Mouse (Mus musculus) neural tube, embryonic 12.5 days (tissue): ENCODE data around the gene Dnajc16. TPM values are rescaled to one million over a fixed set of nuclear protein-coding genes. Genes with fewer than 3 reads are reported as not detected.

Source experiments
- ATAC-seq: fragments of 200-750 bp; cut with Nextera tagmentation; 2 replicates; pipeline ENCODE4 v1.8.0; 2017; ENCODE audit warnings: low read depth, mild to moderate bottlenecking, moderate TSS enrichment, moderate library complexity; ENCODE audit not compliant: low FRiP score
- H3K27ac ChIP-seq: fragments of 300-500 bp; sonication (generic); 2 replicates; pipeline ENCODE4 v1.5.1; 2016
- H3K27me3 ChIP-seq: fragments of 300-500 bp; sonication (generic); replicated peaks from 2 replicates; pipeline ENCODE4 v1.6.1; 2016; ENCODE audit warnings: mild to moderate bottlenecking
- H3K36me3 ChIP-seq: fragments of 300-500 bp; sonication (generic); 2 replicates; pipeline ENCODE4 v1.6.1; 2016; ENCODE audit warnings: mild to moderate bottlenecking
- H3K4me1 ChIP-seq: fragments of 300-500 bp; sonication (generic); 2 replicates; pipeline ENCODE4 v1.6.1; 2016
- H3K4me2 ChIP-seq: fragments of 300-500 bp; sonication (generic); replicated peaks from 2 replicates; pipeline ENCODE4 v1.6.1; 2016; ENCODE audit warnings: mild to moderate bottlenecking
- H3K4me3 ChIP-seq: fragments of 300-500 bp; sonication (generic); 2 replicates; pipeline ENCODE4 v1.5.1; 2016
- H3K9ac ChIP-seq: fragments of 300-500 bp; sonication (generic); 2 replicates; pipeline ENCODE4 v1.6.1; 2016; ENCODE audit warnings: mild to moderate bottlenecking
- H3K9me3 ChIP-seq: fragments of 300-500 bp; sonication (generic); 2 replicates; pipeline ENCODE4 v1.6.1; 2016; ENCODE audit warnings: mild to moderate bottlenecking
- WGBS: fragments of 180-500 bp; shearing (Covaris S2); methylation state at CpG from one replicate; pipeline ENCODE4 v1.1.7; 2016; 5-methylcytosine and 5-hydroxymethylcytosine counted together
- polyA plus RNA-seq: library from polyadenylated mRNA; unstranded; fragments of >200 nt; fragmentation: Nextera tagmentation; extraction: Ambion mirVana; gene quantifications from 2 replicates; pipeline ENCODE4 v1.2.1, GENCODE M21; 2016

Dnajc16 gene
- polyA plus RNA-seq, 1 experiment from 2014 or later: 7.3 TPM

DNA sequence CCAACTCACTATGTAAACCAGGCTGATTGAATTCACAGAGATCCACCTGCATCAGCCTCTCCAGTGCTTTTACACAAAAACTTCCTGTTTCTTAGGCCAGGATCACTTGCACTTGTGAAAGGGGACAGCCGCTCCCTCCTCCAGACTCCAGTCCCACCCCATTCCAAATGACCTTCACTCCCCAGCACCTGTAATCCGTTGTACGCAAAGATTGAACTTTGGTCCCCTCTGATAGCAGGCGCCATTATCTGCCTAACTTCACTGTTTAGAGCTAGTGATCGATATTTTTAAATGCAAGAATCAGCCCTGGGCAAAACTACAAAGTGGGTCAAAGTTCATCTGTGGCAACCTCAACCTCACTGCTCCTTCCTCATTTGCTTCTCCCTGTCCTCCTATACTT is 59.0 kb downstream of the Dnajc16 start:
- no peak overlapping the region for H3K9ac ChIP-seq
- no peaks in the 10 kb centered on the region for H3K36me3 ChIP-seq
- H3K4me2 ChIP-seq: no peak overlapping the region
- WGBS: 79% methylated on average over 5 of the region's 5 CpGs
- H3K4me3 ChIP-seq: no peak overlapping the region
- no peaks in the 10 kb centered on the region for H3K27me3 ChIP-seq
- H3K4me1 ChIP-seq: peaks cover 3% of the 10 kb centered on the region
- H3K9me3 ChIP-seq: no peaks in the 10 kb centered on the region
- no peak for ATAC-seq
- no peak overlapping the region for H3K27ac ChIP-seq

DNA sequence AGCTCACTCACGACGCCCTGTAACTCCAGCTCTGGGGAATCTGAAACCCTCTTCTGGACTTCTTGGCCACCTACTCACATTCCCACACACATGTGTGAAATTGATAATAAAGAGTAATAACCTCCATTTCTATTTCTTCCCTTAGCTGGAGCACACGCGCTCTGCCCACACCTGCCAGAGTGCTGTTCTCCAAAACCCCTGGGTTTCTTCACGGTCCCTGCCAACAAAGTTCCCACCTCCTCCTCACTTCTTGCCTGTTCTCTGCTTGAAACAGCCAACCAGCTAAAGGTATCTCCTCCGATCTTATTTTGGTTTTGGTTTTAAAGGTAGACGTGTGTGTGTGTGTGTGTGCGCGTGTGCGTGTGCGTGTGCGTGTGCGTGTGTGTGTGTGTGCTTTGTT is 60.3 kb downstream of the Dnajc16 start:
- no peaks in the 10 kb centered on the region for H3K36me3 ChIP-seq
- H3K4me3 ChIP-seq: no peak overlapping the region
- WGBS: 86% methylated on average over 13 of the region's 13 CpGs
- no peak overlapping the region for H3K4me2 ChIP-seq
- H3K27ac ChIP-seq: no peak overlapping the region
- H3K27me3 ChIP-seq: no peaks in the 10 kb centered on the region
- ATAC-seq: no peak
- H3K9me3 ChIP-seq: no peaks in the 10 kb centered on the region
- H3K9ac ChIP-seq: no peak overlapping the region
- H3K4me1 ChIP-seq: peaks cover 3% of the 10 kb centered on the region

DNA sequence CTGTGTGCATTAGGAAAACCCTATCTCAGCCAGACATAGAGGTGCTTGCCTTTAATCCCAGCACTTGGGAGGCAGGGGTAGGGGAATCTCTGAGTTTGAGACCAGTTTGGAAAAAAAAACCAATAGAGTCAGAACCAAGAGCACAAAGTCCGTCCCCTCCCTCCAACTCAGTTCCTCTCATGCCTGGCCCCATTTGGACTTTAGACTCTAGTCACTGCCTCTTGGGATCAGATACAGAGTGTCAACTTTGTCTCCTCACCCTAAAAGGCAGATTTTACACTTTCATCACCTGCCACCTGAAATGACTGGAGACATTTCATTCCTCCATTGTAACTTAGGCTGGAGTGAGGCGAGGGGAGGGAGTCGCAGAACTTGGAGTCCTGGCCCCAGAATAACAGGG is 61.5 kb downstream of the Dnajc16 start:
- ATAC-seq: no peak
- H3K4me1 ChIP-seq: no peaks in the 10 kb centered on the region
- H3K9ac ChIP-seq: no peak overlapping the region
- H3K36me3 ChIP-seq: no peaks in the 10 kb centered on the region
- H3K27me3 ChIP-seq: no peaks in the 10 kb centered on the region
- H3K4me3 ChIP-seq: no peak overlapping the region
- WGBS: 87% methylated on average over 3 of the region's 3 CpGs
- H3K9me3 ChIP-seq: no peaks in the 10 kb centered on the region
- H3K4me2 ChIP-seq: no peak overlapping the region
- H3K27ac ChIP-seq: no peak overlapping the region

DNA sequence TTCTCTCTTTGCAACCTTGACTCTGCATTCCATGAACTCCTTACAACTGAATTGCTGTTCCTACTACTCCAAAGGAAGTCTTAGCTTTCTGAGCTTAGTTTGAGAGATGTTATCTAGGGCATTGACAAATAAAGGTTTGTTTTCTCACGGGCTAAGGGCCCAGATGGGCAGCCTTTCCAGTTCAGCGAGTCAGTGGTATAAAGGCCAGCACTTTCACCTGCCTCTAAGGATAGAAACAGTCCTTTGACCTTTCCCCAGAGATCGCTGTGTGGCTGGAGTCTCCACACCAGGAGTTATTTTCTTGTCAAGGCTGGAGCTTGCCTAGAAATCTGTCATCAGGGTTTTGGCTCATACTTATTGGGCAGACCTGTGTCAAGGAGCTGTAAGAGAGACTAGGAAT is 65.0 kb downstream of the Dnajc16 start:
- H3K27ac ChIP-seq: no peak overlapping the region
- H3K4me3 ChIP-seq: no peak overlapping the region
- H3K4me1 ChIP-seq: peaks cover 13% of the 10 kb centered on the region
- no peak for ATAC-seq
- H3K4me2 ChIP-seq: no peak overlapping the region
- H3K9ac ChIP-seq: no peak overlapping the region
- 75% methylated on average over 3 of the region's 3 CpGs for WGBS
- H3K9me3 ChIP-seq: no peaks in the 10 kb centered on the region
- H3K36me3 ChIP-seq: no peaks in the 10 kb centered on the region
- no peaks in the 10 kb centered on the region for H3K27me3 ChIP-seq

DNA sequence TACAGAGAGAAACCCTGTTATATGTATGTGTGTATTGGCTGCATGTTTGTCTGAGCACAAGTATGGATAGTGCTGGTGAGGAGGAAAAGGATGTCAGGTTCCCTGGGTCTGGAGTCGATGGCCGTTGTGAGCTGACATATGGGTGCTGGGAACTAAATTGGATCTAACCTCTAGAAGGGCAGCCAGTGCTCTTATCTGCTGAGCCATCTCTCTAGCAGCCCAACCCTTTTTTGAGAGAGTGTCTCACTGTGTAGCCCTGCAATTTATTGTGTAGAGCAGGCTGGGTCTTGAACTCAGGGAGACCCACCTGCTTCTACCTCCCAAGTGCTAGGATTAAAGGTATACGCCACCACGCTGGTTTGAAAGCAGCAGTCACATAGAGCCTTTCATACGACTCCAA is 65.5 kb downstream of the Dnajc16 start:
- Histone ChIP-seq H3K36me3 (no peaks in the 10 kb centered on the region), H3K27ac (no peak overlapping the region), H3K27me3 (no peaks in the 10 kb centered on the region), H3K9me3 (no peaks in the 10 kb centered on the region), H3K4me1 (peaks cover 13% of the 10 kb centered on the region), H3K9ac (no peak overlapping the region), H3K4me2 (no peak overlapping the region), H3K4me3 (no peak overlapping the region)
- 89% methylated on average over 5 of the region's 5 CpGs for WGBS
- ATAC-seq: no peak

DNA sequence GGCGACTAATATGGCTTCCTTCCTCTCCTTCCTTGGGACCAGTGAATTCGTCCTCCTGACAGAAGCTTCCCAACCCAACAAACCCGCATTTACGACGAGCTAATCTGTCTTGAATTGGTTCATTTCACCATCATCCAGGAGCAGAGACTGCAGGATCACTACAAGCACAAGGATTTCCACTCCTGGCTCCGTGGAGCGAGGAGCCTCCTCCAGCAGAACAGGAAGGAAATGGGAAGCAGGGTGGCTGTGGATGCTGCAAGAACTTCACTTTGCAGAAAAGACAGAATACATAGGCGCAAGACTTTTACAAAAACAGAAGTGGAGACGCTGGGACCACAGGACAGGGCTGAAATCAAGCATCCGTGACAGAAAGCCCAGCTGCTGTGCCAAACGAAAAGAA is 66.1 kb downstream of the Dnajc16 start:
- WGBS: 66% methylated on average over 11 of the region's 11 CpGs
- Histone ChIP-seq H3K4me2 (no peak overlapping the region), H3K27me3 (no peaks in the 10 kb centered on the region), H3K9ac (no peak overlapping the region), H3K27ac (no peak overlapping the region), H3K4me1 (peaks cover 13% of the 10 kb centered on the region), H3K36me3 (0 out of 2 replicates have a peak, but pooled peaks cover 5% of the 10 kb centered on the region), H3K4me3 (no peak overlapping the region), H3K9me3 (no peaks in the 10 kb centered on the region)
- no peak for ATAC-seq

DNA sequence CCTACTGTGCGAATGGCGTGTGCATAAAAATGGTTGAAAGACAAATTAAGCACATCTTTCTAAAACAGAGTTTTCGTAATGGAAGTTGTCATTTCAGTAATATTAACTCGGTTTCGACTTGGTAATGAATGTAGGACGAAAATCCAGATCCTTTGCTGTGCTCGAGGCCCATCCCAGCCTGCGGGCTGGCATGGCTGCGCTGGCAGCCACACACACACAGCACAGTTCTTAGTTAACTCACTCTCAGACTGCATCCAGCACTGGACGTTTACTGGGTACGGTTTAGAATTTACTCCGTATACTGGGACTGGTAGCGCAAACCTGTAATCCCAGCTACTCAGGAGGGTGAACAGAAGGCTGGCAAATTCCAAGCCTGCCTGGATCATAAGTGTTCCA is 67.1 kb downstream of the Dnajc16 start:
- Histone ChIP-seq H3K4me2 (peak overlapping the region; percentile 96), H3K36me3 (0 out of 2 replicates have a peak, but pooled peaks cover 5% of the 10 kb centered on the region), H3K9ac (peak overlapping the region; percentile 97), H3K4me3 (peak overlapping the region; percentile 99), H3K27me3 (no peaks in the 10 kb centered on the region), H3K27ac (no peak overlapping the region), H3K4me1 (peaks cover 13% of the 10 kb centered on the region), H3K9me3 (no peaks in the 10 kb centered on the region)
- peak; percentile 76 for ATAC-seq
- 9% methylated on average over 13 of the region's 13 CpGs for WGBS

DNA sequence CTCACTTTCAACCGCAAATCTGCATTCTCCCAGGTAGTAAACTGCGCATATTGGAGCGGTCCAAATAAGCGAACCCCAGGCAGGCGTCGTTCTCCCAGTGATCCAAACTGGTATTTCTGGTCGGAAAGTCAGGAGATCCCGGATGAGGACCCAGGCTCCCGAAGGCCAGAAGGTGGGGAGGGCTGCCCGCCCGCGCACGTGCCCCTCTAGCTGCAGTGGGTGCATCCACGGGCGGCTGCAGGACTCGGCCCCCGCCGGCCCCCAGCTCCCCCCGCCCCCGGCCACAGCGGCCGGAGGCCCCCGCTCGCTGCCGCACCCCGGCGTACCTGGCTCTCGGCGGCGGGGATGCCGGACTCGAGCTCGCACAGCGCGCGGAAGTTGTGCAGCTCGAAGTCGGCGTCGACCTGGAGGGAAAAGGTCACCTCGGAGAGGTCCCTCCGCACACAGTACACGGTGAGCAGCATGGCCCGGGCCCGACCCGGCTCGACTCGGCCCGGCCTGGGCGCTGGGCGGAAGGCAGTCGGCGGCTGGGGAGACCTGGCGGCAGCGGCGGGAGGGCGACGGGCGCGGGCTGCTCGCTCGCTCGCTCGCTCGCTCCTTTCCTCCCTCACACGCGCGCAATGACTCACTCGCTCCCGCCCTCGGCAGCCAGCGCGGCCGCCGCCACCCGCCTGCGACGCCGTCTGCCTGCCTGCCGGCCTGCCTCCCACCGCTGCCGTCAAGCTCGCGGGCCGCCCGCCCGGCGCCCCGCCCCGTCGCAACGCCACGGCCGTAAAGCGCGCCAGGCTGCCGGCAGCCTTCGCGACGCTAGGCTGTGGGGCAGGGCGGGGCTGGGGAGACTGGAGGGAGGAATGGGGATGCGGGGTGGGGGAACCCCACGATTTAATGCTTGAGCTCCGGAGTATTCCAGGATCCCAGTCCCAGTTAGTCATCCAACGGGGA is 67.7 kb downstream of the Dnajc16 start, which contains the start of gene Ddi2:
Gene Ddi2, minus strand, starts transcription at position 689 of the 942 bp plus-strand sequence.
- WGBS: under 1% methylated on average over 96 of the region's 105 CpGs
- H3K27ac ChIP-seq: peak within 1 kb of the TSS; percentile 70
- H3K9ac ChIP-seq: peak within 1 kb of the TSS; percentile 97
- 0 out of 2 replicates have a peak, but pooled peaks cover 5% of the 10 kb centered on the region for H3K36me3 ChIP-seq
- no peaks in the 10 kb centered on the region for H3K27me3 ChIP-seq
- peaks cover 13% of the 10 kb centered on the region for H3K4me1 ChIP-seq
- peak within 1 kb of the TSS; percentile 96 for H3K4me2 ChIP-seq
- no peaks in the 10 kb centered on the region for H3K9me3 ChIP-seq
- ATAC-seq: peak; percentile 87
- peak within 1 kb of the TSS; percentile 99 for H3K4me3 ChIP-seq

DNA sequence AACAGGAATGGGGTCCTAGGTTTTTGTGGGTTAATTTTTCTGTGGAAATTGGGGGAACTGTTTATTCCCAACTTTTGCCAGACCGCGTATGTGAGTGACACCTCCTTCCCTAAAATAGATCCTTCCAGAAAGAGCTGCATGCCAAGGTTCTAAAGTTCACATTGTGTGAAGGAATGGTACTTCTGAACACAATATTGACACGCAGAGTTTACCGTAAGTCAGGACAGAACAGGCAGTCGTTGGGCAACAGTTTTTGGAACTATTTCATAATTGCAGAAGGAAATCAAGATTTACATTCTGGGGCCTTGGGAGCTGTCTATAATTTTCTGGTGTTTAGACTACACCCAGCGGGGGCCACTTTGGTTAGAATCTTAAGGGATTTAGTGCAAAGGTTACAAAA is 68.8 kb downstream of the Dnajc16 start:
- H3K36me3 ChIP-seq: 0 out of 2 replicates have a peak, but pooled peaks cover 5% of the 10 kb centered on the region
- no peaks in the 10 kb centered on the region for H3K9me3 ChIP-seq
- H3K4me1 ChIP-seq: peaks cover 13% of the 10 kb centered on the region
- ATAC-seq: no peak
- H3K27ac ChIP-seq: no peak overlapping the region
- 0 out of 2 replicates have a peak overlapping the region, but pooled peaks have one; percentile 9 for H3K9ac ChIP-seq
- H3K4me2 ChIP-seq: peak overlapping the region; percentile 96
- H3K27me3 ChIP-seq: no peaks in the 10 kb centered on the region
- peak overlapping the region; percentile 99; the same call in 1 of the 2 replicates for H3K4me3 ChIP-seq
- 84% methylated on average over 6 of the region's 6 CpGs for WGBS

DNA sequence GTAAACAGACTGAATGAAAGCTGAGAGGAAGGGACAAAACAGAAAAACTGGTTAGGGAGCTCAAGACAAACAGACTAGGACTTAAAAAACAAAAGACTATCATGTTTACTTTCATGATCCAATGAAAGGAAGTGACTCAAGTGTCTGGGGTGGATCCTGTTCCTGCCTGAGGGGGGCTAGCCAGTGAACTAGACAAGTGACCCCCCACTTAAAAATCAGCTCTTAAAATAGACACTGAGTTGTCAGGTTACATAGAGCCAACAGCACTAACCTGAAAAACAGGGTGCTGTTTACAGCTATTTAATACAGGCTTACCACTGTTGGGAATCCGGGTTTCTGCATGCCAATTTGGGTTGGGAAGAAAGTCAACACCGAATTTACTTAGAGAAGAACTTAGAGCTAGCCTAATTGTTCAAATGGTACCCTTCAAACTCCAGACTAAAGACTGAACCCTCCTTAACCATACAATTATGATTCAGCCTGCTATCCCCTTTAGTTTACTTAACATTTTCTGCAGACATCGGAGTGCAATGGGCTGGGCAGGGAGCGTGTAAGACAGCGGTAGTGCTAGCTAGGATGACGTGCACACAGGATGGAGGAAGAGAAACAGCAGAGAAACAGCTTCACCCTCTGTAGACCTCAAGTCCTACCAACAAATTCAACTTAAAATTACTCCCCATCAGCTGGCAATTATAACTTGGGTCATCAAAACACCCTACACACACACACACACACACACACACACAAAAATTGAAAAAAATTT is 69.8 kb downstream of the Dnajc16 start:
- ATAC-seq: no peak
- Histone ChIP-seq H3K9me3 (no peaks in the 10 kb centered on the region), H3K27ac (no peak overlapping the region), H3K36me3 (0 out of 2 replicates have a peak, but pooled peaks cover 5% of the 10 kb centered on the region), H3K4me2 (peak overlapping the region; percentile 96; the same call in 1 of the 2 replicates), H3K27me3 (no peaks in the 10 kb centered on the region), H3K4me3 (no peak overlapping the region), H3K4me1 (peaks cover 13% of the 10 kb centered on the region), H3K9ac (0 out of 2 replicates have a peak overlapping the region, but pooled peaks have one; percentile 9)
- 83% methylated on average over 6 of the region's 6 CpGs for WGBS

DNA sequence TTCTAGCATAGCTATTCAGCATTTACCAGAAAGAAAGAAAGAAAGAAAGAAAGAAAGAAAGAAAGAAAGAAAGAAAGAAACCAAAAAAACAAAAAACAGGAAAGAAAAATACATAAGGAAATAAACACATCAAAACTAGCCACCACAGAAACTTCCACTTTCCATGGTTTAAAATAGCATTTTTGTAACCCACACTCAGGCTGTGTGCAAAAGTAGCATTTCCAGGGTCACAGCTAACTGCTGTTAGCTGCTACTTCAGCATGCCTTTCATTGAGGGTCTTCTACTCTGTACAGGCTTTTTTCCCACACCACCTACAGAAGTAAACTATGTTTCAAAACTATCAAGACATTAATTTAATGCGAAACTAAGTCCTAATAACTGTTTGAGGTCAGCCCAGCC is 71.4 kb downstream of the Dnajc16 start:
- no peak overlapping the region for H3K4me2 ChIP-seq
- peaks cover 13% of the 10 kb centered on the region for H3K4me1 ChIP-seq
- no peak overlapping the region for H3K9ac ChIP-seq
- H3K27ac ChIP-seq: no peak overlapping the region
- no peak overlapping the region for H3K4me3 ChIP-seq
- ATAC-seq: no peak
- no peaks in the 10 kb centered on the region for H3K27me3 ChIP-seq
- whole genome bisulfite sequencing: 89% methylated on average over 1 of the region's 1 CpGs
- H3K9me3 ChIP-seq: no peaks in the 10 kb centered on the region
- 0 out of 2 replicates have a peak, but pooled peaks cover 5% of the 10 kb centered on the region for H3K36me3 ChIP-seq

DNA sequence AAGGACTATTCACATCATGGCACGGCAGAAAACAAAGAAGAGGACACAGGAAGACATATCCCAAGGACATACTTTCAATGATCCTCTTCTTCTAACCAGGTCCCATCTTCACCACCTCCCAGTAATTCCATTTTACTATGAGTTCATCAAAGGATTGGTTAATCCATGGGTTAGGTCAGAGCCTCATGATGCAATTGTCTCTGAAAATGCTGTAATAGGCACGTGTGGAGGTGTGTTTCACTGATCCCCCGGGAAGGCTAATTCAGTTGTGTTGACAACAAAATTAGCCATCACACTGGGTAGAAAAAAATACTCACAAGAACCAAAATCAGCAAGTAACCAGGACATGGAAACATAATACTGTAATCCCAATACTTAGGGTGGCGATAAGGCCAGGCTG is 73.1 kb downstream of the Dnajc16 start:
- no peaks in the 10 kb centered on the region for H3K9me3 ChIP-seq
- no peak overlapping the region for H3K27ac ChIP-seq
- ATAC-seq: no peak
- H3K36me3 ChIP-seq: peaks cover 11% of the 10 kb centered on the region
- 92% methylated on average over 4 of the region's 4 CpGs for WGBS
- H3K4me2 ChIP-seq: no peak overlapping the region
- H3K4me1 ChIP-seq: peaks cover 13% of the 10 kb centered on the region
- H3K9ac ChIP-seq: no peak overlapping the region
- no peaks in the 10 kb centered on the region for H3K27me3 ChIP-seq
- H3K4me3 ChIP-seq: no peak overlapping the region
